Mouse (Mus musculus): ENCODE measurements around the gene Raf1.

The Raf1 gene

DNA sequence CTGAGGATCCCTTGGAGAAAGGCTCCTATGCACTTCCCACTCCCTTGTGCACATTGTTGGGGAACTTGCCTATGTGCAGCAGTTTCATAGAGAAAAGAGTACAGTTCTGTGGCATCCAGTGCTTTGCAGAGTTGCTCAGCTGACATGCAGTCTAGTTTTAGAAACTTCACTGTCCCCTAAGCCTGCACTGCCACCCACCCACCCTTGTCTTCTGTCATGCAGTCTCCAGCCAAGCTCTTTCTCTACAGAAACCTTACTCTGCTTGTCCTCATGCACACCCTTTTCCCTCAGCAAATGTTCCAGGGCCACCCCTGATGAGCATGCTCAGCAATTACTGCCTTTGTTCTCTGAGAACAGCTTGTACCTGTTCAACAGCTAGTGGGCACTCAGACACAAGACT is 62.6 kb downstream of the Raf1 start:
- no peak for DNase-seq (ENCODE audit: low read depth)

DNA sequence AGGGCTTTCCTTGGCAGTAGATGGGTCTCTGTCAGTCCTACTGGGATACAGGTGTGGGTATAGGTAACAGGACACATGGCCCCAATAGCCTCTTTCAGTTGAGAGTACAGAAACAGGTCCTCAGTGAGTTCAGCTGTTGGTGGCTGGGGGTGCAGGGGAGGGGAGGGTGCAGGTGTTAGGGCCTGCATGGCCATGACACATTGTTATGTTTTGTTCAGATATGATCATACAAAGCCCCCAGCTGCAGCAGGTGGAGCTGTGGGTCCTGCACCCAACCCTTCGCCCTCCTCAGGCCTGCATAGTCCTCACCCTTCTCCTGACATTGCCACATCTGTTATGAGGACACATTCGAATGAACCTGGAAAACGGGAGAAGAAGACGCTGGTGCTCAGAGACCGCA is 66.1 kb downstream of the Raf1 start:
- DNase-seq (ENCODE audit: low read depth) = no peak

DNA sequence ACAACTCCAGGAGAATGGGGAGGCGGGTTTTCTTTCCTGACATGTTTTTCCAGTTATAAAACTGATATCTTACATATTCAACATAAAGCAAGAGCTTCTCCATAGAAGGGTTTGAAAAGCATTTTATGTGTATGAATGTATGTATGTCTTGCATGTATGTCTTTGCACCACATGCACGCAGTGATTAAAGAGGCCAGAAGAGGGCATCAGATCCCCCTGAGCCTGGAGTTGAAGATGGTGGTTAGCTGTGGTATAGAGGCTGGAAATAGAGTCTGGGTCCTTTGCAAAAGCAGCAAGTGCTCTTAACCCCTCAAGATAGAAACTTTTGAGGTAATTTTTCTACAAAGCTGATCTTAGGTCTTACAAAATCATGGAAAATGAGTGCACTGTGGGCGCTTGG is 67.3 kb downstream of the Raf1 start:
- peak; percentile 63 for DNase-seq (ENCODE audit: low read depth)

DNA sequence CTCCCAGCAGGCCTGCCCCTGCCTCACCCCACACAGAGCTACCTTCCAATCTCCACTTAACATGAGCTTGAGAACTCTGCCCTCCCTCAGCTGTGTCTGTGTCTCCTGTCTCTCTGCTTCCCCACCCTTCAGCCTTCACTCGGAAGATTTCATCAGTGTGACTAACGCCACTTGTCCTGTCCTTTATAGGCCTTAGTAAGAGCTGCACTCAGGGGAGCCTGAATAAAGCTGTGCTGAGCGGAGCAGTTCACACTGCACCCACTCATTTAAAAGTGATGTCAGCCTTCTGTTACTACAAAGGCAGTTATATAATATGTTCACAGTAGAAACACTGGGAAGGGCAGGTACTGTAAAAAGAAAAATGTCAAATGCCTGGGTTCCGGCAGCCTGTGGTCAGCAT is 69.0 kb downstream of the Raf1 start:
- DNase-seq (ENCODE audit: low read depth) = no peak

DNA sequence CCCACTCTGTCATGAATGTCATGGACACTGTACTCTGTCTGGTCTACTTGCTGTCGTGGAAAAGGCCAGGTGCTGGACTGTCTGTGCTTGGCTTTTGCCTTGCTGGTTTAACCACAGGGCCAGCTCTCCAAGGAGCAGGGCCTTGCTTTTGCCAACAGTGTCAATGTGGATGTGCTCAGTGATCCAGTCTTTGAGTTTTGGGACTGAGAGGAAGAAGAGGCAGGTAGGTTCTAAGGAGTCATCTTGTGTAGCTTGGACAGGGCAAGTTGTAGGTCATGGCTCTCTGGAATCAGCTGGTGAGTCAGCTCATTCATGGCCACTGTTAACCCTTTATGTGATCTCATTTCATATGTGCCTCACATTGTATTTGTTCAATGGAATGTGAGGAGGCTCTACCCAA is 70.0 kb downstream of the Raf1 start:
- DNase-seq (ENCODE audit: low read depth) = no peak

DNA sequence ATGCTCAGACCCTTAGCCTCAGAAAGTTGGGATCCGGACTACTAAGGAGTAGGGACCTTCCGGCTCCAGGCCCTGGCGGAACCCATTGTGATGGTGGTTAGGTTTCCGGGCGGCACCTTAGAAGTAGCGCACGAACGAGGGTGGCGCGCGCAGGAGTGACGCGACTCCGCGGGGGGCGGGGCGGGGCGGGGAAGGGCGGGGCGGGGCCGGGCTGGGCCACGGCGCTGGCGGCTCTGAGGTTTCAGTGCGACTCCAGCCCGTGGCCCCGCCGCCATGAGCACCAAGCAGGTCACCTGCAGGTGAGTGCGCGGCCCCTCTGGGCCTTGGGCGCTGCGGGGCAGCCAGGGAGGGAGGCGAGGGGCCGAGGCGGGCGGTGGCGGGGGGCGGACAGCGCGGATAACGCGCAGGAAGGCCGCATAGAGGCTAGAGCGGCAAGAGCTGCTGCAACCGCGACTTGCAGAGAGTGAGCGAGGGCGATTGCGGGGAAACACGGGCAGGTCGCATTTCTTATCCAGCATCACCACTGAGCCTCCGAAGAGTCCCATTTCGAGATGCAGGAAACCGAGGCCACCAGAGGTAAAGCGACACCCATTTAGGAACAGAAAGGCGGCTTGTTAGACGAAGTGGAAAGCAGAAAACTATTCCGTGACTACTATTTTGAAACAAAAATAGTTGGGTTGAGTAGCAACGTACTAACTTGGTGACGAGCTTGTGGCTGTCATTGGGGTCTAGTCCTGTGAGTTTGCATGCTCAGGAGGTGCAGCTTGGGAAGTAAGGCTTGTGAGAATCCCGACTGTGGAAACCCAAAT is 74.5 kb downstream of the Raf1 start, which contains the start of gene Mkrn2:
Gene Mkrn2 (plus strand): TSS at position 188 of the 809 bp plus-strand sequence.
- peak; percentile 92 for DNase-seq (ENCODE audit: low read depth)

DNA sequence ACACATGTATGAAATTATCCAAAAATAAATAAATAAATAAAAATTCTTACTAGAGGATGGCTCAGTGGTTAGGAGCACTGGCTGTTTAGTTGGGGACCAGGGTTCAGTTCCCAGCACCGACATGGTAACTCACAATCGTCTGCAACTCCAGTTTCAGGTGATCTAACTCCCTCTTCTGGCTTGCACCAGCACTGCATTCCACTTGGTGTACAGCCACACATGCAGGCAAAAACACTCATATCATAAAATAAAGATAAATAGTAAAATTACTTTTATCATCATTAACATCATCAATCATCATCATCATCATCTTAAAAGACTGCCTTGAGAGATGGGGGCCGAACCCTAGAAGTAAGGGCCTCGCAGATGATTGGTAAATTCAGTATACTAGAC is 75.1 kb downstream of the Raf1 start:
- no peak for DNase-seq (ENCODE audit: low read depth)

DNA sequence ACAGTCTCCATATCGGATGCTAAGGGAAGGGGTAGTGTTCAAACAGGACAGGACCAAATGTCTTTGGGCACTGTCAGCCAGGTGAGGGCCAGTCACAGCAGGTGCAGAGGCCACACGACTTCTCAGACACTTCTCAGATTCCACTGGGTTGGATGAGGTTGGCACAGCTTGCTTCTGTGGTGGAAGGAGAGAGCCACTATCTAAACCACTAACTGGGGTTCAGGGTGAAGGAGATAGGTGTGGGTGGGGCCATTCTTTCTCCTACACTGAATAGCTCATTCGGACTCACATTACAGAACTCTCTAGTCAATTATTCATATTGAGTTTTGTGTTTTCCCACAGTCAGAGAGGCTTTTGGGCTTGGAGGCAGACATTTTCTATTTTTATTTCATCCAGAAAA is 80.8 kb downstream of the Raf1 start:
- DNase-seq (ENCODE audit: low read depth) = no peak

DNA sequence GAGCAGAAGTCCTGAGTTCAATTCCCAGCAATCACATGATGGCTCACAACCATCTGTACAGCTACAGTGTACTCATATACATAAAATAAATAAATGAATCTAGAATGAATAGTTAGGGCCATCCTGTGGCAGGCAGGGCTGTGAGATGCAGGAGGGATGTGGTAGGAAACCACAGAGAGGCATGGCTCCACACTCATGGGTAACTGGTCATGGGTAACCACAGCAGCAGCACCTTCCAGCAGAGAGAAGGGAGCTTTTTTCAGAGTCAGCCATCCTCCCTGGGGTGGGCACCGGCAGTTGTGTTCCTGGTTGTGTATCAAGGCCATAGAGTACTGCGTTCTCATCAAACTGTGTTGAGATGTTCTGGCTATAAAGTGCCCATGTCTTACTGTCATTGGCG is 82.0 kb downstream of the Raf1 start:
- DNase-seq (ENCODE audit: low read depth) = peak; percentile 45

DNA sequence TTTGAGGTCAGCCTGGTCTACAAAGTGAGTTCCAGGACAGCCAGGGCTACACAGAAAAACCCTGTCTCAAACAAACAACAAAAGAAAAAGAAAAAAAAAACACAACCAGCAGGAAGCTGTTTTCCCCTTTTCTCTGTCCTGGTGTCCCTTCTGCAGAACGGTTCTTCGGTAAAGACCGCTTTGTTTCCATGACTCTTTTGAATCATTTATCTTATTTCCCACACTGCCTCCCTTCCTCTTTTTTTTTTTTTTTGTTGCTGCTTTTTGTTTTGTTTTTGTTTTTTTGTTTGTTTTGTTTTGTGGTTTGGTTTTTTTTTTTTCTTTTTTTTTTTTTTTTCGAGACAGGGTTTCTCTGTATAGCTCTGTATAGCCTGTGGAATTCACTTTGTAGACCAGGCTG is 83.2 kb downstream of the Raf1 start:
- no peak for DNase-seq (ENCODE audit: low read depth)

DNA sequence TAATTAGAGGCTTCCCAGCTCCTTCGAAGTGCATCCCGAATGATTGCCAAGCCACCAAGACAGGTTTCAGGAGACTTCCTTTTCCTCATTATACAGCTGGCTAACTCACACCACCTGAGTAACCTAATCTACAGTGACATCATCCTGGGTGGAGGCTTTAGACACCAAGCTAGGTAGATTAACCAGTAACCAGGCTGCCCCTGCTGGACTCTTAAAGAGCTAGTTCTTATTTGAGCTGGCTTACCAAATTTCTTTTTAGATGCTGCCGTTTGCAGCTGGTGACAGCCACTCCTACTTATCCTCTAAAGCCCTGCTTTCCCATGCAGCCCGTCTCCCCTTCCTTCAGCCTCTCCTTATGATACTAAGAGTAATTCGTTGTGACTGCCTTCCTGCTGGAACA is 84.0 kb downstream of the Raf1 start, which contains the start of gene Mkrn2os:
Gene Mkrn2os (minus strand): TSS at position 119 of the 400 bp plus-strand sequence.
- DNase-seq (ENCODE audit: low read depth) = no peak

DNA sequence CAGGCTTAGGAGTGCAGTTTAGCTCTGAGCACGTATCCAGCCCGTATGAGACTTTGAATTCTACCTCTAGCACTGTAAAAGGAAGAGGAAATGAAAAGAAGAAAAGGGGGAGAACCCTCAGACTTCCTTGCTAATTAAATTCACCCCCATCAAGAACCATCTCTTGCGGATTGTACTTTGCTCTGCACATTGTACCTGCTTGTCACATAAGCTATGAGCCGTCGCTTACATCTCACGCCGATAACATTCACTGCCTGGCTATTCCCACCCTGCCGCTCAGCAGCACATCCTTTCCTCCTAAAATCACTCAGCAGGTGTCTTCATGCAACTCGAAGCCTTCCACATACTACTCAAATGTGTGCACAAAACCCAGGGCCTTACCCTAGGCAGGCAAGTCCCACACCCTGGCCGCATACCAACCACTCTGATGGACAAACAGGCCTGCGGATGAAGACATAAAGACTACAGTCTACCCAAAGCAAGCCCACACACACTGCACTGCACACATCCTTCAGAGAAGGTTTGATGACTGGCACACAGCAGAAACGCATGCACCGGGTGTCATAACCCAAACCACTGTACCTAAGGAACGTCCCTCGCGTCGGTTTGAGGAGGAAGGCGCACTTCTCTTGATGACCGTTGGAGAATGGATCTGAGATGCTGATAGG is 84.6 kb downstream of the Raf1 start:
- no peak for DNase-seq (ENCODE audit: low read depth)

DNA sequence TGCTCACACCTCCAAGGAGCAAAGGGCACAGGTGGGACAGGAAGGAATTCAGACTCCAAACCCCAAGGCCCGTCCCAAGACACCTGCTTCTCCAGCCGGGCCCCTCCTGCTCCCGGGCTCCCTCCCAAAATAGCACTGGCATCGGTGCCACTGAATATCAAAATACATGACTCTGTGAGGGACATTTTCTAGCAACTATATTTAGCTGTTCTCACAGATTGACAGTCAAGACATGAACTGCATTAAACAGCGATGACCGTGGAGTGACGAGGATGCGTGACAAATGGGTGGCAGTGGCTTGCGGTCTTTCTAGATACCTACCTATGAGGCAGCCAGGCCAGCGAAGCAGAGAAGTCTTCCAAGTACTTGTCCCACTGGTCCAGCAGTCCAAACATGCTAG is 90.1 kb downstream of the Raf1 start:
- no peak for DNase-seq (ENCODE audit: low read depth)

DNA sequence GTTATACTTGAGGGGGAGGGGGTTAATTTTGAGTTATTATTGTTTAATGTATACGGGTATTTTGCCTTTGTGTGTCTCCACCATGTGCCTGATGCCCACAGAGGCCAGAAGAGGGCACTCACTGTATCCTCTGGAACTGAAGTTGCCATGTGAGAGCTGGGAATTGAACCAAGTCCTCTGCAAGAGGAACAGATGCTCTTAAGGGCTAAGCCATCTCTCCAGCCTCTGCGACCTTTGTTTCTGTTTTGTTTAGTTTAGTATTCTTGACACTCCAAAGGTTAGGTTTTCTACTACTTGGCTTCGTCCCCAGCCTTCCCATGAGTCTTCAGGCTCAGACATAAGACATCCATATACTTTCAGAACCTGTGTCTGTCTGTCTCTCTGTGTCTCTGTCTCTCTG is 92.3 kb downstream of the Raf1 start:
- DNase-seq (ENCODE audit: low read depth) = no peak

DNA sequence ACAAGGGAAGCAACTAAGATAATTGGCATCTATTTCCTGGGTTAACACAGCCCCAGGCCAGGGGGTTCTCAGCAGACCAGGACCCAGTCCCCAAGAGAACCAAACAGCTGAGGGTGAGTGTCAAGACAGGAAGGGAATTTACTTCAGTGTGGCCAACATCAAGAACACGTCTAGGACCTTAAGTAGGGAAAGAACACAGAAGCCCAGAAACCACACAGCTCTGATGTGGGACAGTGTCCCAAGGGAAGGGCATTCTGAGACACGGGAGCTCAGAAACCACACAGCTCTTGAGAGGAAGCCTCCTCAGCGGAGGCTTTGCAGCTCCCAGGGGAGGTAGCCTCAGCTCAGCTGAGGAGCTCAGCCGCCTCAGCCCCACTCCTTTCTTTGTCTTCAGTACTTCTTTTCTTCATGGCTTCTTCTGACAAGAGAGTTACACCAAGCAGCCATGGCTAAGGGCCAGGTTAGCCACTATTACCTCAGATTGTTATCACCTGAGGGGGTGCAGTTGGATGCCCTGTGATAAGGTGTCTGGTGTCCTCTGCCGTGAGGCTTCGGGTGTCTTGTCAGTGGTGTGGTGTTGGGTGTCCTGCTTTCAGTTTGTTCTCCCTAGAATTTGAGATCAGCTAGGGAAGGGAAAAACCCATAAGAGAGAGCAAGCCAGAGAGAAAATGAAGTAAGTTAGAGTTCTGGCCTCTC is 92.9 kb downstream of the Raf1 start:
- no peak for DNase-seq (ENCODE audit: low read depth)

DNA sequence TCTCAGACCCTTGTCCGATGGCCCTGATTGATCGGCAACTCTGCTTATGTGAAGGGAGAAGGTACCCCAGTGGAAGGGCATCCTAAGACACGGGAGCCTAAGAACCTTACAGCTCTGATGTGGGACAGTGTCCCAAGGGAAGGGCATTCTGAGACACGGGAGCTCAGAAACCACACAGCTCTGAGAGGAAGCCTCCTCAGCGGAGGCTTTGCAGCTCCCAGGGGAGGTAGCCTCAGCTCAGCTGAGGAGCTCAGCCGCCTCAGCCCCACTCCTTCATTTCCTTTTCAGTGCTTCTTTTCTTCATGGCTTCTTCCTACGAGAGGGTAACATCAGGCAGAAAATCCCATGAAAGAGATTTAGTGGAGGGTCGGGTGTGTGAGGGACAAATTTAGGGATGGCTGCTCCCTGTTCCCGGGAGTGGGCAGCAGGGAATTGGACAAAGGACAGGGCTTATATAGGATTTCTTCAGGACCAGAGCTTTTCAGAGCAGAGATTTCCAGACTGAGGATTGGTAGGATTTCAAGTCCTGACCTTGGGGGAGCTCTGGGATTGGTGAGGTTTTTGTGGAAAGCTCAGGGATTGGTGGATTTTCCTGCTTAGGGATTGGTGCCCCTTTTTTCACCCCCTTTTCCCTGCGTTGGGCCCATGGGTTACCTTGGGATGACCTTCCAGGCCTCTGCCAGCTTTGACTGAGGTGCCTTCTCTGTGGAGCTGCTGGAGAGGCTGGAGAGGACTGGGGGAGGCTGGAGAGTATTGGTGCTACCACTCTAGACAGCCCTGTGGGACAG is 93.9 kb downstream of the Raf1 start:
- DNase-seq (ENCODE audit: low read depth) = no peak

DNA sequence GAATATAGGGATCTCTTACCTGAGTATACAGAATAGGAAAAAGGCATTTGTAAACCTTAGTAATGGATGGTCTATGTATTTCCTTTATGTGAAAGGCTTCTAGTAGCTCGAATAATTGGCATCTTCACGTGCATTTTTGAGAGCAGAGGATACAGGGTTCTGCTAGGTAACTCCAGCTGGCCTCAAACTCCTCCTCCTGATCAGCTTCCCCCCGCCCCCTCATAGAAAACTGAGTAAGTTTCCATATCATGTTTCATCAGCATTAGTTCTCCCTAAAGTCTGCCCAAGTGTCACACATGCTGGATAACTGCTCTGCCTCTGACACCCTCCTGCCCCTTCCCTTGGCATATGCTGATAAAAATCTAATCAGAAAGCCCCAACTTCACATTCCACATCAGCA is 95.6 kb downstream of the Raf1 start:
- no peak for DNase-seq (ENCODE audit: low read depth)

DNA sequence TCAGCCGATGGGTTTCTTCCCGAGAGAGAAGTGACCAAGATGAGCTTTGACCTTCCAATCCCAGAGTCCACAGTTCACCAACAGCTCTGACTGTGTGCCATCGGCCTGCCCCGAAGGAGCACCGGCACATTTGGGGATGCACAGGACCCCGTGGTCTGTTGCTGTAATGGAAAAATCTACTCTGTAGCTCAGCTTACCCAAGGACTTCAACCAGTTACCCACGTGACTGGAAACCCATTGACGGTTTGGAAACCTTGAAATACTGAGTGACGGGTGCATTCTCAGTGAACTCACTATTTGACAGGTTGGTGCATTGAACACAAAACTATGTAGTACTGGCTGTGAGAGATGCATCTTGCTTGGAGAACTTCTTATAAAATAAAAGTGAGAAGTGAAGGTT is 98.5 kb downstream of the Raf1 start:
- DNase-seq (ENCODE audit: low read depth) = peak; percentile 25

DNA sequence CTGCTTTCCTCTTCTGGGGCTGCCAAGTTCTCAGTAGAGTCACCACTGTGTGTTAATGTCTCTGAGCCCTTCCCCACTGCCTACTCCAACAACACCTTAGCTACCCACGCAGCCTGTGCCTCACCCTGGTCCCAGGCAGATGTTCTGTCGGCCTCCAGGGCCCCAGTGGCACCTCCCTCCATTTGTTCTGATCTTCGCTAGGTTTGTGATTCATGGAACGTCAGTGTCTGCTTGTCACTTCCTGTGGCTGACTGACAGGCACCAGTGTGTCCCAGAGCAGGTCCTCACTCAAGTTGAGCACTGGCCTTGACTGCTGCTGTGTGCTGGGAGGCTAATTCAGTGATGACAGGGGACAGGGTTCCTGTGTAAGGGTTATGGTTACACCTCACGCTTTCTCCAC is 99.0 kb downstream of the Raf1 start:
- peak; percentile 28 for DNase-seq (ENCODE audit: low read depth)

DNA sequence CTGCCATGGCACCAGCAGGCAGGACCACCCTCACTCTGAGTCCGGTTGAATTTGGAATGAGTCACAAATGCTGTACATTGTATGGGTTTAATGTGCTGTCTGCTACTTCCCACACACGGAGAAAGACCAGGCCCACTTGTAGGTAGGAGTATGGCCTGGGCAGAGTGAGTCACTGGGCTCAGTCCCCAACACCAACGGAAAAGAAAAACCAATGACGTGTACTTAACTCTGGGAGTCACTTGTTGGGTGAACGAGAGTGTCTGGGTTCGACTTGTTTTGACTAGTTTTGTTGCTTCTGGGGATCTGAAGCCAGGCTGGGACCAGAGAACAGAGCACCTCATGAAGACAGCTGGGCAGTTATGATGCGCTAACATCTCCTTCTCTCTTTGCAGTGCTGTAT is 102.3 kb downstream of the Raf1 start:
- no peak for DNase-seq (ENCODE audit: low read depth)
